Mouse (Mus musculus): ENCODE results near the gene Sigirr. TPM values are rescaled to one million over a fixed set of nuclear protein-coding genes. Genes with fewer than 3 reads are reported as not detected.

Sigirr gene
- polyA plus RNA-seq, 1 experiment from 2014 or later, result 3.3 TPM

GRCm38 (mm10) chr7:141046931-141047580, 53.3 kb downstream of the Sigirr start:
- ATAC-seq (ENCODE audit: low FRiP score), result no peak
- Histone ChIP-seq H3K27ac (replicated peaks) (peak overlapping the region; percentile 72), H3K9ac (replicated peaks) (no peak overlapping the region), H3K9me3 (replicated peaks) (no peaks in the 10 kb centered on the region), H3K36me3 (no peaks in the 10 kb centered on the region), H3K4me1 (peaks cover 20% of the 10 kb centered on the region), H3K4me2 (peak overlapping the region; percentile 92), H3K27me3 (replicated peaks) (no peaks in the 10 kb centered on the region), H3K4me3 (replicated peaks) (0 out of 2 replicates have a peak overlapping the region, but pooled peaks have one; percentile 39)
- WGBS, result 62% methylated on average over 6 of the region's 6 CpGs

- Histone ChIP-seq H3K4me1 (peaks cover 10% of the 10 kb centered on the region), H3K36me3 (no peaks in the 10 kb centered on the region), H3K27ac (replicated peaks) (no peak overlapping the region), H3K4me3 (replicated peaks) (no peak overlapping the region), H3K9me3 (replicated peaks) (no peaks in the 10 kb centered on the region), H3K9ac (replicated peaks) (no peak overlapping the region), H3K27me3 (replicated peaks) (no peaks in the 10 kb centered on the region), H3K4me2 (no peak overlapping the region)
- WGBS, result 48% methylated on average over 4 of the region's 4 CpGs
- ATAC-seq (ENCODE audit: low FRiP score), result no peak
Observed at GRCm38 (mm10) chr7:141042539-141042938, 57.8 kb downstream of the Sigirr start.

- Histone ChIP-seq H3K27ac (replicated peaks) (peak overlapping the region; percentile 72), H3K9me3 (replicated peaks) (no peaks in the 10 kb centered on the region), H3K36me3 (no peaks in the 10 kb centered on the region), H3K4me1 (peaks cover 2% of the 10 kb centered on the region; the same call in 1 of the 2 replicates), H3K4me2 (no peak overlapping the region), H3K9ac (replicated peaks) (no peak overlapping the region), H3K4me3 (replicated peaks) (no peak overlapping the region), H3K27me3 (replicated peaks) (no peaks in the 10 kb centered on the region)
- 27% methylated on average over 5 of the region's 5 CpGs for WGBS
- ATAC-seq (ENCODE audit: low FRiP score), result peak; percentile 79; the same call in 1 of the 2 replicates
Observed at GRCm38 (mm10) chr7:141041661-141042060, 58.7 kb downstream of the Sigirr start.

Other genes with a start within 250 kb of the Sigirr start
- not detected in 2 replicates for gene Gm45785, start 244.2 kb downstream of the Sigirr start, polyA plus RNA-seq (2015; fragmentation: Nextera tagmentation; extraction: Ambion mirVana)
- gene Ric8a, start 243.6 kb downstream of the Sigirr start, polyA plus RNA-seq (2015; fragmentation: Nextera tagmentation; extraction: Ambion mirVana), result 91.9 and 94.8 TPM in 2 replicates
- 45.8 and 49.1 TPM in 2 replicates for gene Bet1l, start 243.0 kb downstream of the Sigirr start, polyA plus RNA-seq (2015; fragmentation: Nextera tagmentation; extraction: Ambion mirVana)
- 253 and 254 TPM in 2 replicates for gene Psmd13, start 218.6 kb downstream of the Sigirr start, polyA plus RNA-seq (2015; fragmentation: Nextera tagmentation; extraction: Ambion mirVana)
- gene Sirt3, start 218.3 kb downstream of the Sigirr start, polyA plus RNA-seq (2015; fragmentation: Nextera tagmentation; extraction: Ambion mirVana), result 61.9 and 67.8 TPM in 2 replicates
- 1.5 and 4.8 TPM in 2 replicates for gene Cox8b, start 200.1 kb downstream of the Sigirr start, polyA plus RNA-seq (2015; fragmentation: Nextera tagmentation; extraction: Ambion mirVana)
- gene Nlrp6, start 179.7 kb downstream of the Sigirr start, polyA plus RNA-seq (2015; fragmentation: Nextera tagmentation; extraction: Ambion mirVana), result 0.67 and 5.6 TPM in 2 replicates
- 6.3 and 10.2 TPM in 2 replicates for gene Pgghg, start 159.2 kb downstream of the Sigirr start, polyA plus RNA-seq (2015; fragmentation: Nextera tagmentation; extraction: Ambion mirVana)
- 3.0 and 4.5 TPM in 2 replicates for gene Ifitm5, start 150.3 kb downstream of the Sigirr start, polyA plus RNA-seq (2015; fragmentation: Nextera tagmentation; extraction: Ambion mirVana)
- not detected in 2 replicates for gene Gm45717, start 144.6 kb downstream of the Sigirr start, polyA plus RNA-seq (2015; fragmentation: Nextera tagmentation; extraction: Ambion mirVana)
- 197 and 409 TPM in 2 replicates for gene Ifitm2, start 144.6 kb downstream of the Sigirr start, polyA plus RNA-seq (2015; fragmentation: Nextera tagmentation; extraction: Ambion mirVana)
- 20.6 and 115 TPM in 2 replicates for gene Ifitm1, start 133.4 kb downstream of the Sigirr start, polyA plus RNA-seq (2015; fragmentation: Nextera tagmentation; extraction: Ambion mirVana)
- gene Ifitm3, start 89.8 kb downstream of the Sigirr start, polyA plus RNA-seq (2015; fragmentation: Nextera tagmentation; extraction: Ambion mirVana), result 50.1 and 243 TPM in 2 replicates
- 1.7 and 1.8 TPM in 2 replicates for gene Ifitm6, start 82.6 kb downstream of the Sigirr start, polyA plus RNA-seq (2015; fragmentation: Nextera tagmentation; extraction: Ambion mirVana)
- gene Gm17387, start 71.4 kb downstream of the Sigirr start, polyA plus RNA-seq (2015; fragmentation: Nextera tagmentation; extraction: Ambion mirVana), result not detected in 2 replicates
- gene B4galnt4, start 39.5 kb downstream of the Sigirr start, polyA plus RNA-seq (2015; fragmentation: Nextera tagmentation; extraction: Ambion mirVana), result 39.3 and 51.2 TPM in 2 replicates
- gene Pkp3, start 22.4 kb downstream of the Sigirr start, polyA plus RNA-seq (2015; fragmentation: Nextera tagmentation; extraction: Ambion mirVana), result 0.18 and 8.4 TPM in 2 replicates
- gene Ano9, start 17.2 kb upstream of the Sigirr start, polyA plus RNA-seq (2015; fragmentation: Nextera tagmentation; extraction: Ambion mirVana), result 0.60 and 1.4 TPM in 2 replicates
- gene Ptdss2, start 21.8 kb upstream of the Sigirr start, polyA plus RNA-seq (2015; fragmentation: Nextera tagmentation; extraction: Ambion mirVana), result 83.2 and 86.7 TPM in 2 replicates
- 50.0 and 69.8 TPM in 2 replicates for gene Rnh1, start 72.3 kb upstream of the Sigirr start, polyA plus RNA-seq (2015; fragmentation: Nextera tagmentation; extraction: Ambion mirVana)
- 166 and 188 TPM in 2 replicates for gene Hras, start 93.4 kb upstream of the Sigirr start, polyA plus RNA-seq (2015; fragmentation: Nextera tagmentation; extraction: Ambion mirVana)
- 9.0 and 9.1 TPM in 2 replicates for gene Lrrc56, start 93.6 kb upstream of the Sigirr start, polyA plus RNA-seq (2015; fragmentation: Nextera tagmentation; extraction: Ambion mirVana)
- 0.35 and 1.6 TPM in 2 replicates for gene Lmntd2, start 113.5 kb upstream of the Sigirr start, polyA plus RNA-seq (2015; fragmentation: Nextera tagmentation; extraction: Ambion mirVana)
- 24.1 and 28.1 TPM in 2 replicates for gene Rassf7, start 115.3 kb upstream of the Sigirr start, polyA plus RNA-seq (2015; fragmentation: Nextera tagmentation; extraction: Ambion mirVana)
- 54.9 and 60.2 TPM in 2 replicates for gene Phrf1, start 128.2 kb upstream of the Sigirr start, polyA plus RNA-seq (2015; fragmentation: Nextera tagmentation; extraction: Ambion mirVana)
- gene Irf7, start 165.9 kb upstream of the Sigirr start, polyA plus RNA-seq (2015; fragmentation: Nextera tagmentation; extraction: Ambion mirVana), result 2.6 and 7.8 TPM in 2 replicates
- 4.2 TPM in 1 of 2 replicates, not detected in the other for gene Cdhr5, start 176.2 kb upstream of the Sigirr start, polyA plus RNA-seq (2015; fragmentation: Nextera tagmentation; extraction: Ambion mirVana)
- 5.4 and 11.0 TPM in 2 replicates for gene Sct, start 178.6 kb upstream of the Sigirr start, polyA plus RNA-seq (2015; fragmentation: Nextera tagmentation; extraction: Ambion mirVana)
- gene Drd4, start 191.4 kb upstream of the Sigirr start, polyA plus RNA-seq (2015; fragmentation: Nextera tagmentation; extraction: Ambion mirVana), result 0.87 and 1.3 TPM in 2 replicates
- 178 and 200 TPM in 2 replicates for gene Deaf1, start 227.1 kb upstream of the Sigirr start, polyA plus RNA-seq (2015; fragmentation: Nextera tagmentation; extraction: Ambion mirVana)
- gene Tmem80, start 227.2 kb upstream of the Sigirr start, polyA plus RNA-seq (2015; fragmentation: Nextera tagmentation; extraction: Ambion mirVana), result 50.5 and 55.8 TPM in 2 replicates
- 0.23 and 10.7 TPM in 2 replicates for gene Eps8l2, start 238.3 kb upstream of the Sigirr start, polyA plus RNA-seq (2015; fragmentation: Nextera tagmentation; extraction: Ambion mirVana)